ENCODE assay signal across 8 mouse cellular contexts in genomic region chr11:53243199-53243598, GRCm38 (mm10). TPM values are rescaled to one million over a fixed set of nuclear protein-coding genes. Genes with fewer than 3 reads are reported as not detected.
DNase-seq lines count a peak whose midpoint lies in the region; ATAC-seq and TF ChIP-seq lines count a peak whose summit lies in the region.
"Had no signal": no experiment of that assay in that cellular context is flagged by ENCODE, and none has a peak within 500 bp of the region (broad histone marks: within the 10 kb centered on the region; RNA-seq: fewer than 3 reads in every experiment).

No protein-coding gene starts in this region.

- 45% methylated on average over 11 of the region's 11 CpGs for WGBS in intestine, postnatal 0 days
- 55% methylated on average over 11 of the region's 11 CpGs for WGBS in intestine, embryonic 15.5 days

- peak; percentile 80 for TF ChIP-seq CTCF in intestine, postnatal 0 days (IDR thresholded peaks at IDR 0.05; ENCODE audit: low read depth)
- TF ChIP-seq CTCF in CH12.LX (conservative IDR thresholded peaks at IDR 0.05 in 1 of 2, IDR thresholded peaks at IDR 0.05 in 1 of 2; ENCODE audit: low read depth in 2 of 2, low read length in 2 of 2): peak; percentile 21 to 45; a peak in 2 of 4 replicates
- peak; percentile 87 for TF ChIP-seq CTCF in G1E (IDR thresholded peaks at IDR 0.05; ENCODE audit: low read depth, low read length)

- TF ChIP-seq POLR2A in CH12.LX (IDR thresholded peaks at IDR 0.05; ENCODE audit: low read depth, low read length): no peak

- H3K4me2 ChIP-seq in intestine, postnatal 0 days (replicated peaks; ENCODE audit: low read depth): no peak overlapping the region
- H3K4me2 ChIP-seq in intestine, embryonic 15.5 days (replicated peaks): no peak overlapping the region
- no peak overlapping the region for H3K4me2 ChIP-seq in CH12.LX (ENCODE audit: insufficient read depth, low read depth, poor library complexity, severe bottlenecking)
- H3K4me2 ChIP-seq: neural tube, embryonic 13.5 days had no signal

- H3K4me1 ChIP-seq in intestine, postnatal 0 days (replicated peaks; ENCODE audit: control insufficient read depth, insufficient read depth, low read length): no peaks in the 10 kb centered on the region
- no peaks in the 10 kb centered on the region for H3K4me1 ChIP-seq in intestine, embryonic 15.5 days (replicated peaks)
- H3K4me1 ChIP-seq in CH12.LX (ENCODE audit: control insufficient read depth in 1 of 2, insufficient read depth in 2 of 2) (peaks cover 0 to 7% of the 10 kb centered on the region in 2 experiments; a peak in 1 of 4 replicates), G1E (ENCODE audit: insufficient read depth, low read depth, low read length) (no peaks in the 10 kb centered on the region)
- H3K4me1 ChIP-seq: neural tube, embryonic 13.5 days had no signal

- no peaks in the 10 kb centered on the region for H3K79me2 ChIP-seq in CH12.LX (replicated peaks; ENCODE audit: control insufficient read depth, extremely low read depth, insufficient read depth, poor library complexity, severe bottlenecking)

- no peaks in the 10 kb centered on the region for H3K9me3 ChIP-seq in intestine, postnatal 0 days (ENCODE audit: control insufficient read depth)
- H3K9me3 ChIP-seq in intestine, embryonic 15.5 days: no peaks in the 10 kb centered on the region
- peaks cover 14% of the 10 kb centered on the region for H3K9me3 ChIP-seq in CH12.LX (replicated peaks; ENCODE audit: low read length)
- peaks cover 10% of the 10 kb centered on the region for H3K9me3 ChIP-seq in G1E (replicated peaks)

- no peaks in the 10 kb centered on the region for H3K27me3 ChIP-seq in intestine, postnatal 0 days (replicated peaks; ENCODE audit: control insufficient read depth, insufficient read depth, low read length)
- H3K27me3 ChIP-seq in intestine, embryonic 15.5 days (replicated peaks): no peaks in the 10 kb centered on the region
- no peaks in the 10 kb centered on the region for H3K27me3 ChIP-seq in CH12.LX (replicated peaks)
- peaks cover 5% of the 10 kb centered on the region; the same call in 1 of the 2 replicates for H3K27me3 ChIP-seq in G1E (ENCODE audit: insufficient read depth, low read length)
- H3K27me3 ChIP-seq: neural tube, embryonic 13.5 days had no signal

- dilution Hi-C loops in CH12.LX (cut with MboI; ENCODE audit: extremely low pct_ligation_motif_present, extremely low pct_unique_long_range_greater_than_20kb, low sequenced_read_pairs): no loop called here

- peak; percentile 3 for TF ChIP-seq RAD21 in CH12.LX (IDR thresholded peaks at IDR 0.05; ENCODE audit: low read depth, low read length)

- H3K4me3 ChIP-seq in intestine, postnatal 0 days (ENCODE audit: low read depth, low read length): no peak overlapping the region
- H3K4me3 ChIP-seq in intestine, embryonic 15.5 days (replicated peaks): no peak overlapping the region
- no peak overlapping the region for H3K4me3 ChIP-seq in CH12.LX (replicated peaks in 1 of 3; ENCODE audit: low read depth in 2 of 3, low read length in 2 of 3, poor library complexity in 1 of 3)
- no peak overlapping the region for H3K4me3 ChIP-seq in G1E (ENCODE audit: low read depth, low read length)
- H3K4me3 ChIP-seq: neural tube, embryonic 13.5 days had no signal

- H3K9ac ChIP-seq in intestine, postnatal 0 days (ENCODE audit: low read depth, low read length): no peak overlapping the region
- H3K9ac ChIP-seq in intestine, embryonic 15.5 days: no peak overlapping the region
- no peak overlapping the region for H3K9ac ChIP-seq in CH12.LX (ENCODE audit: insufficient read depth, low read depth)
- H3K9ac ChIP-seq: neural tube, embryonic 13.5 days had no signal

- DNase-seq in CH12.LX (ENCODE audit: extremely low read depth): no peak
- no peak for DNase-seq in G1E (ENCODE audit: low spot score)
- DNase-seq in naive thymus-derived CD4-positive, alpha-beta T cell, adult 2 months (ENCODE audit: low read depth): peak; percentile 24
- DNase-seq in neural tube, embryonic 10.5 days (ENCODE audit: extremely low spot score, low spot score): no peak

- no peak for TF ChIP-seq EP300 in CH12.LX (IDR thresholded peaks at IDR 0.05; ENCODE audit: low read length)

- H3K27ac ChIP-seq in intestine, postnatal 0 days (ENCODE audit: low read depth, low read length): no peak overlapping the region
- no peak overlapping the region for H3K27ac ChIP-seq in intestine, embryonic 15.5 days
- no peak overlapping the region for H3K27ac ChIP-seq in CH12.LX (ENCODE audit: insufficient read depth, low read depth)
- H3K27ac ChIP-seq: neural tube, embryonic 13.5 days had no signal

- in situ Hi-C loops in CH12.LX (cut with MboI; ENCODE audit: low pct_ligation_motif_present, low pct_unique_long_range_greater_than_20kb, low sequenced_read_pairs): no loop called here

- no peak for ATAC-seq in intestine, postnatal 0 days
- no peak for ATAC-seq in intestine, embryonic 15.5 days
- no peak for ATAC-seq in G1E (ENCODE audit: extremely low read depth, insufficient number of reproducible peaks, low FRiP score, poor library complexity, severe bottlenecking)
- ATAC-seq in erythroid progenitor cell, adult 5-6 weeks (replicated peaks; ENCODE audit: low FRiP score, poor library complexity, severe bottlenecking): peak; percentile 39; the same call in 1 of the 2 replicates

- no peaks in the 10 kb centered on the region for H3K36me3 ChIP-seq in intestine, postnatal 0 days (ENCODE audit: control insufficient read depth, insufficient read depth)
- no peaks in the 10 kb centered on the region for H3K36me3 ChIP-seq in intestine, embryonic 15.5 days
- peaks cover 0 to 17% of the 10 kb centered on the region in 2 experiments for H3K36me3 ChIP-seq in CH12.LX (replicated peaks in 1 of 2; ENCODE audit: control insufficient read depth in 1 of 2, insufficient read depth in 1 of 2, low read length in 1 of 2)
- H3K36me3 ChIP-seq in G1E (replicated peaks): no peaks in the 10 kb centered on the region
- H3K36me3 ChIP-seq: neural tube, embryonic 13.5 days had no signal

TF ChIP-seq in CH12.LX, 34 proteins besides CTCF, POLR2A, EP300 and RAD21:
- TF ChIP-seq BHLHE40 (IDR thresholded peaks at IDR 0.05; ENCODE audit: low read depth, low read length): peak; percentile 64
- no peak for TF ChIP-seq UBTF (IDR thresholded peaks at IDR 0.05; ENCODE audit: low read depth, low read length)

RNA-seq across cellular contexts. Expression of gene Hspa4, which starts 57.1 kb away (rescaled TPM):
- polyA plus RNA-seq in intestine, postnatal 0 days (2015; fragmentation: Nextera tagmentation; extraction: Ambion mirVana): 65.8 and 67.6 TPM in 2 replicates
- polyA plus RNA-seq in intestine, embryonic 15.5 days (2015; fragmentation: Nextera tagmentation; extraction: Ambion mirVana): 103 and 106 TPM in 2 replicates
- total RNA-seq in CH12.LX (2012; rRNA removed) (184 and 238 TPM in 2 replicates), CH12.LX (2014; rRNA removed) (363 and 438 TPM in 2 replicates), G1E (2014; fragmentation: Nextera tagmentation) (279 and 280 TPM in 2 replicates), G1E (2017) (327 and 391 TPM in 2 replicates)
- polyA plus RNA-seq in CH12.LX (2012; ENCODE audit: insufficient read length, low read depth) (529 and 585 TPM in 2 replicates), G1E (2012) (55.9 and 57.1 TPM in 2 replicates)
- total RNA-seq in erythroid progenitor cell, adult 5-6 weeks (2015; ENCODE audit: low replicate concordance): 36.5 and 48.7 TPM in 2 replicates
- 101 and 152 TPM in 2 replicates for total RNA-seq in erythroid progenitor cell, adult 5-6 weeks (2017; ENCODE audit: low replicate concordance)

Comparison
In these comparisons a context has a peak if more than half of its experiments do, and no peak if none do; other contexts are left out.
1. CTCF ChIP-seq: peak in every context shown above with its lines; median percentile 87 in G1E; 80 in intestine, postnatal 0 days; 33 in CH12.LX.